8 mouse cellular contexts compared by ENCODE assay signal in the genomic region with DNA sequence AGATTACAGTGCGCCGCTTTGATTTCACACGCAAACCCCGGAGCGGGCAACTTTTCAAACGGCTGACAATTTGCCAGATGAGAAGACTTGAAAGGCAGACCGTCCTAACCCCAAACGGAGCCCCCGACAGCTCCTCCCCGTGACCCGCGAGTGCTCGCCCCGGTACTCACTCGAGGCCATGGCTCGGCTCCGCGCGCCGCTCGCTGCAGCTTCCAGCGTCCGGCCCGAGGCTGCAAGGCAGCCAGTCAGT. TPM values are rescaled to one million over a fixed set of nuclear protein-coding genes. Genes with fewer than 3 reads are reported as not detected.
DNase-seq lines count a peak whose midpoint lies in the region; ATAC-seq and TF ChIP-seq lines count a peak whose summit lies in the region.

No protein-coding gene starts in this region.

- H3K9me3 ChIP-seq in embryonic facial prominence, embryonic 12.5 days, result no peaks in the 10 kb centered on the region
- H3K9me3 ChIP-seq in intestine, embryonic 16.5 days (ENCODE audit: control insufficient read depth, low read length), result no peaks in the 10 kb centered on the region
- H3K9me3 ChIP-seq in neural tube, embryonic 14.5 days (ENCODE audit: control insufficient read depth, low read length), result no peaks in the 10 kb centered on the region

- H3K36me3 ChIP-seq in embryonic facial prominence, embryonic 12.5 days, result no peaks in the 10 kb centered on the region
- H3K36me3 ChIP-seq in intestine, embryonic 16.5 days (ENCODE audit: control insufficient read depth, insufficient read depth, low read length), result no peaks in the 10 kb centered on the region
- H3K36me3 ChIP-seq in neural tube, embryonic 14.5 days (ENCODE audit: control insufficient read depth, insufficient read depth, low read length), result no peaks in the 10 kb centered on the region

- DNase-seq in lung, adult 2 months, result no peak
- no peak for DNase-seq in lung, postnatal 10 days
- DNase-seq in right cerebral cortex, postnatal 36 days (ENCODE audit: low spot score in 2 of 2), result no peak
- DNase-seq in layer of hippocampus, adult 18-20 months (ENCODE audit: low spot score in 2 of 2), result no peak
- DNase-seq in gastrocnemius, postnatal 10 days, result no peak

- peak overlapping the region; percentile 72 for H3K9ac ChIP-seq in embryonic facial prominence, embryonic 12.5 days
- H3K9ac ChIP-seq in intestine, embryonic 16.5 days (ENCODE audit: low read depth, low read length), result peak overlapping the region; percentile 81
- H3K9ac ChIP-seq in neural tube, embryonic 14.5 days (replicated peaks; ENCODE audit: low read depth, low read length), result peak overlapping the region; percentile 70

- H3K27me3 ChIP-seq in embryonic facial prominence, embryonic 12.5 days, result peaks cover 5% of the 10 kb centered on the region; the same call in 1 of the 2 replicates
- no peaks in the 10 kb centered on the region for H3K27me3 ChIP-seq in intestine, embryonic 16.5 days (replicated peaks; ENCODE audit: control insufficient read depth, insufficient read depth, low read length)
- no peaks in the 10 kb centered on the region for H3K27me3 ChIP-seq in neural tube, embryonic 14.5 days (ENCODE audit: control insufficient read depth, insufficient read depth, low read length)

- under 1% methylated on average over 24 of the region's 24 CpGs for WGBS in lung, adult 2 months
- WGBS in embryonic facial prominence, embryonic 12.5 days, result under 1% methylated on average over 24 of the region's 24 CpGs
- under 1% methylated on average over 24 of the region's 24 CpGs for WGBS in intestine, embryonic 16.5 days
- WGBS in neural tube, embryonic 14.5 days, result under 1% methylated on average over 24 of the region's 24 CpGs

- no peak for ATAC-seq in embryonic facial prominence, embryonic 12.5 days (ENCODE audit: insufficient number of reproducible peaks, insufficient read depth, low FRiP score, low TSS enrichment)
- no peak for ATAC-seq in intestine, embryonic 16.5 days
- no peak for ATAC-seq in neural tube, embryonic 14.5 days (ENCODE audit: low read depth)

- H3K4me2 ChIP-seq in embryonic facial prominence, embryonic 12.5 days (replicated peaks), result peak overlapping the region; percentile 76
- H3K4me2 ChIP-seq in intestine, embryonic 16.5 days (ENCODE audit: low read depth, low read length), result peak overlapping the region; percentile 87
- peak overlapping the region; percentile 73 for H3K4me2 ChIP-seq in neural tube, embryonic 14.5 days (ENCODE audit: low read depth, low read length)

- no peaks in the 10 kb centered on the region; the same call in 1 of the 2 replicates for H3K4me1 ChIP-seq in lung, adult 2 months (ENCODE audit: control insufficient read depth, insufficient read depth, low read length)
- H3K4me1 ChIP-seq in embryonic facial prominence, embryonic 12.5 days, result no peaks in the 10 kb centered on the region
- peaks cover 5% of the 10 kb centered on the region; the same call in 1 of the 2 replicates for H3K4me1 ChIP-seq in intestine, embryonic 16.5 days (ENCODE audit: control insufficient read depth, insufficient read depth, low read length)
- no peaks in the 10 kb centered on the region for H3K4me1 ChIP-seq in neural tube, embryonic 14.5 days (ENCODE audit: control insufficient read depth, insufficient read depth, low read length)

- peak overlapping the region; percentile 84 for H3K27ac ChIP-seq in embryonic facial prominence, embryonic 12.5 days
- H3K27ac ChIP-seq in intestine, embryonic 16.5 days (ENCODE audit: low read length), result peak overlapping the region; percentile 97
- H3K27ac ChIP-seq in neural tube, embryonic 14.5 days (ENCODE audit: low read depth, low read length), result peak overlapping the region; percentile 88

- TF ChIP-seq POLR2A in lung, adult 2 months (IDR thresholded peaks at IDR 0.05; ENCODE audit: borderline replicate concordance, extremely low read depth, low read depth, low read length), result no peak

- peak overlapping the region; percentile 83 for H3K4me3 ChIP-seq in lung, adult 2 months (replicated peaks; ENCODE audit: extremely low read depth, low read depth, low read length)
- H3K4me3 ChIP-seq in embryonic facial prominence, embryonic 12.5 days, result peak overlapping the region; percentile 75
- H3K4me3 ChIP-seq in intestine, embryonic 16.5 days (ENCODE audit: low read length), result peak overlapping the region; percentile 81
- H3K4me3 ChIP-seq in neural tube, embryonic 14.5 days (ENCODE audit: low read depth, low read length), result peak overlapping the region; percentile 78

- TF ChIP-seq CTCF in lung, adult 2 months (IDR thresholded peaks at IDR 0.05; ENCODE audit: insufficient read depth, low read length), result no peak

RNA-seq across cellular contexts. Expression of a gene that starts 0.3 kb away (rescaled TPM):
- 2.5 and 4.1 TPM in 2 replicates for polyA plus RNA-seq in lung, adult 2 months (2012; rRNA removed)
- polyA plus RNA-seq in embryonic facial prominence, embryonic 12.5 days (2016; fragmentation: Nextera tagmentation; extraction: Ambion mirVana), result 0.93 and 0.97 TPM in 2 replicates
- 0.60 and 0.64 TPM in 2 replicates for polyA plus RNA-seq in intestine, embryonic 16.5 days (2015; fragmentation: Nextera tagmentation; extraction: Ambion mirVana)
- 0.95 TPM in 2 replicates for polyA plus RNA-seq in neural tube, embryonic 14.5 days (2014; fragmentation: Nextera tagmentation; extraction: Ambion mirVana)
- 1 to 10 TPM; 2.2 TPM for total RNA-seq in layer of hippocampus, adult 18-20 months (2021)
- total RNA-seq in gastrocnemius, postnatal 10 days (2021), result 1 to 10 TPM; 3.1 to 4.7 TPM
